Mouse (Mus musculus) liver, postnatal 0 days (tissue): Measurements from ENCODE around the gene Cd6. TPM values are rescaled to one million over a fixed set of nuclear protein-coding genes. Genes with fewer than 3 reads are reported as not detected.

ENCODE experiments used
- ATAC-seq: fragments of 200-750 bp; cut with Nextera tagmentation; 2 replicates; pipeline ENCODE4 v1.8.0; 2017; ENCODE audit warnings: mild to moderate bottlenecking, moderate library complexity
- DNase-seq: peaks from one replicate; pipeline ENCODE4 v3.0.0-alpha.2; 2016
- H3K27ac ChIP-seq: fragments of 300-500 bp; sonication (generic); 2 replicates; pipeline ENCODE4 v1.5.1; 2014; ENCODE audit warnings: antibody characterized with exemption, moderate library complexity, mild to moderate bottlenecking, low read depth
- H3K27me3 ChIP-seq: fragments of 300-500 bp; sonication (generic); 2 replicates; pipeline ENCODE4 v1.6.1; 2014; ENCODE audit warnings: low read length, control low read depth, mixed read lengths; ENCODE audit not compliant: insufficient read depth
- H3K36me3 ChIP-seq: fragments of 300-500 bp; sonication (generic); replicated peaks from 2 replicates; pipeline ENCODE4 v1.6.1; 2014; ENCODE audit warnings: mild to moderate bottlenecking, control low read depth, low read length, moderate library complexity, mixed read lengths; ENCODE audit not compliant: insufficient read depth
- H3K4me1 ChIP-seq: fragments of 300-500 bp; sonication (generic); 2 replicates; pipeline ENCODE4 v1.6.1; 2014; ENCODE audit warnings: antibody characterized with exemption, mild to moderate bottlenecking, control low read depth; ENCODE audit not compliant: insufficient read depth
- H3K4me2 ChIP-seq: fragments of 300-500 bp; sonication (generic); 2 replicates; pipeline ENCODE4 v1.6.1; 2014; ENCODE audit warnings: low read depth, mild to moderate bottlenecking, low read length, moderate library complexity, mixed read lengths
- H3K4me3 ChIP-seq: fragments of 300-500 bp; sonication (generic); 2 replicates; pipeline ENCODE4 v1.5.1; 2014; ENCODE audit warnings: low read depth, low read length
- H3K9ac ChIP-seq: fragments of 300-500 bp; sonication (generic); replicated peaks from 2 replicates; pipeline ENCODE4 v1.6.1; 2014; ENCODE audit warnings: mild to moderate bottlenecking, moderate library complexity
- H3K9me3 ChIP-seq: fragments of 300-500 bp; sonication (generic); 2 replicates; pipeline ENCODE4 v1.6.1; 2016; ENCODE audit warnings: mild to moderate bottlenecking, control low read depth, low read length, mixed read lengths
- CTCF ChIP-seq: sonication (generic); IDR thresholded peaks from 2 replicates; pipeline ENCODE4 v1.5.1; 2016; ENCODE audit warnings: antibody characterized with exemption, low read depth
- EP300 ChIP-seq: IDR thresholded peaks from 2 replicates; pipeline ENCODE4 v1.6.1; 2016; ENCODE audit warnings: antibody characterized with exemption, low read depth, mild to moderate bottlenecking
- WGBS: fragments of 180-500 bp; shearing (Covaris S2); extraction: QIAGEN DNeasy Blood & Tissue Kit; methylation state at CpG from one replicate; pipeline ENCODE4 v1.1.7; 2014; ENCODE audit not compliant: insufficient replicate concordance; 5-methylcytosine and 5-hydroxymethylcytosine counted together
- polyA plus RNA-seq: library from polyadenylated mRNA; unstranded; fragments of >200 nt; fragmentation: Nextera tagmentation; extraction: Ambion mirVana; gene quantifications from 2 replicates; pipeline ENCODE4 v1.2.1, GENCODE M21; 2015

Cd6 gene
- polyA plus RNA-seq, 1 experiment from 2014 or later = 0.11 TPM

GRCm38 (mm10) chr19:10786753-10787152, 43.1 kb downstream of the Cd6 start:
- no peaks in the 10 kb centered on the region; the same call in 1 of the 2 replicates for H3K4me1 ChIP-seq
- TF ChIP-seq EP300 (no peak), CTCF (no peak)
- DNase-seq (no peak), ATAC-seq (no peak)
- no peaks in the 10 kb centered on the region for H3K9me3 ChIP-seq
- no peaks in the 10 kb centered on the region for H3K27me3 ChIP-seq
- H3K4me2 ChIP-seq = no peak overlapping the region
- no peaks in the 10 kb centered on the region for H3K36me3 ChIP-seq
- H3K9ac ChIP-seq = no peak overlapping the region
- no peak overlapping the region for H3K4me3 ChIP-seq
- WGBS = 73% methylated on average over 6 of the region's 6 CpGs
- H3K27ac ChIP-seq = no peak overlapping the region

GRCm38 (mm10) chr19:10784796-10785459, 44.9 kb downstream of the Cd6 start:
- H3K9me3 ChIP-seq = no peaks in the 10 kb centered on the region
- no peaks in the 10 kb centered on the region for H3K27me3 ChIP-seq
- H3K4me1 ChIP-seq = no peaks in the 10 kb centered on the region; the same call in 1 of the 2 replicates
- H3K4me2 ChIP-seq = no peak overlapping the region
- no peaks in the 10 kb centered on the region for H3K36me3 ChIP-seq
- no peak overlapping the region for H3K4me3 ChIP-seq
- WGBS = 78% methylated on average over 10 of the region's 10 CpGs
- DNase-seq = no peak
- H3K9ac ChIP-seq = no peak overlapping the region
- no peak overlapping the region for H3K27ac ChIP-seq
- TF ChIP-seq EP300 (no peak), CTCF (no peak)
- ATAC-seq = no peak

- Histone ChIP-seq H3K4me1 (no peaks in the 10 kb centered on the region; the same call in 1 of the 2 replicates), H3K36me3 (no peaks in the 10 kb centered on the region), H3K9me3 (no peaks in the 10 kb centered on the region), H3K4me2 (no peak overlapping the region), H3K9ac (no peak overlapping the region), H3K27ac (no peak overlapping the region), H3K4me3 (no peak overlapping the region), H3K27me3 (no peaks in the 10 kb centered on the region)
- TF ChIP-seq CTCF = no peak
- TF ChIP-seq EP300 = no peak
- ATAC-seq (no peak), DNase-seq (no peak)
- 47% methylated on average over 3 of the region's 3 CpGs for WGBS
Observed at GRCm38 (mm10) chr19:10784061-10784460, 45.8 kb downstream of the Cd6 start.

GRCm38 (mm10) chr19:10783168-10783567, 46.7 kb downstream of the Cd6 start:
- no peak for TF ChIP-seq CTCF
- TF ChIP-seq EP300 = no peak
- Histone ChIP-seq H3K36me3 (no peaks in the 10 kb centered on the region), H3K4me2 (no peak overlapping the region), H3K9ac (no peak overlapping the region), H3K27ac (no peak overlapping the region), H3K9me3 (no peaks in the 10 kb centered on the region), H3K27me3 (no peaks in the 10 kb centered on the region), H3K4me3 (no peak overlapping the region), H3K4me1 (no peaks in the 10 kb centered on the region; the same call in 1 of the 2 replicates)
- WGBS = 57% methylated on average over 4 of the region's 4 CpGs
- DNase-seq (no peak), ATAC-seq (no peak)

- Histone ChIP-seq H3K27me3 (no peaks in the 10 kb centered on the region), H3K4me1 (no peaks in the 10 kb centered on the region), H3K4me3 (no peak overlapping the region), H3K36me3 (no peaks in the 10 kb centered on the region), H3K27ac (no peak overlapping the region), H3K9ac (no peak overlapping the region), H3K4me2 (no peak overlapping the region), H3K9me3 (no peaks in the 10 kb centered on the region)
- ATAC-seq = no peak
- TF ChIP-seq CTCF = no peak
- TF ChIP-seq EP300 = no peak
- DNase-seq = no peak
- WGBS = 61% methylated on average over 4 of the region's 4 CpGs
Observed at GRCm38 (mm10) chr19:10781641-10782040, 48.2 kb downstream of the Cd6 start.

- no peaks in the 10 kb centered on the region for H3K9me3 ChIP-seq
- H3K4me3 ChIP-seq = no peak overlapping the region
- no peaks in the 10 kb centered on the region for H3K27me3 ChIP-seq
- no peaks in the 10 kb centered on the region for H3K36me3 ChIP-seq
- no peak overlapping the region for H3K4me2 ChIP-seq
- ATAC-seq (no peak), DNase-seq (no peak)
- no peaks in the 10 kb centered on the region for H3K4me1 ChIP-seq
- no peak overlapping the region for H3K9ac ChIP-seq
- 87% methylated on average over 4 of the region's 4 CpGs for WGBS
- H3K27ac ChIP-seq = no peak overlapping the region
- TF ChIP-seq CTCF = no peak
- no peak for TF ChIP-seq EP300
Observed at GRCm38 (mm10) chr19:10776906-10777305, 53.0 kb downstream of the Cd6 start.
